Mouse (Mus musculus) liver, embryonic 12.5 days (tissue): ENCODE measurements around the gene Fbxw26. TPM values are rescaled to one million over a fixed set of nuclear protein-coding genes. Genes with fewer than 3 reads are reported as not detected.
"Not testable (repeated sequence)": the region's sequence is repeated elsewhere in the genome, so short reads cannot be mapped to it uniquely, and the experiment has no call there.

Source experiments
- ATAC-seq: fragments of 200-750 bp; cut with Nextera tagmentation; 2 replicates; pipeline ENCODE4 v1.8.0; 2017; ENCODE audit warnings: moderate number of reproducible peaks, mild to moderate bottlenecking, moderate library complexity
- H3K27ac ChIP-seq: fragments of 300-500 bp; sonication (generic); 2 replicates; pipeline ENCODE4 v1.5.1; 2016; ENCODE audit warnings: mild to moderate bottlenecking
- H3K27me3 ChIP-seq: fragments of 300-500 bp; sonication (generic); replicated peaks from 2 replicates; pipeline ENCODE4 v1.6.1; 2016; ENCODE audit warnings: mild to moderate bottlenecking, moderate library complexity
- H3K36me3 ChIP-seq: fragments of 300-500 bp; sonication (generic); 2 replicates; pipeline ENCODE4 v1.6.1; 2016; ENCODE audit warnings: mild to moderate bottlenecking, moderate library complexity
- H3K4me1 ChIP-seq: fragments of 300-500 bp; sonication (generic); 2 replicates; pipeline ENCODE4 v1.6.1; 2016
- H3K4me2 ChIP-seq: fragments of 300-500 bp; sonication (generic); 2 replicates; pipeline ENCODE4 v1.6.1; 2016; ENCODE audit warnings: mild to moderate bottlenecking, moderate library complexity
- H3K4me3 ChIP-seq: fragments of 300-500 bp; sonication (generic); 2 replicates; pipeline ENCODE4 v1.5.1; 2016; ENCODE audit warnings: mild to moderate bottlenecking, moderate library complexity
- H3K9ac ChIP-seq: fragments of 300-500 bp; sonication (generic); 2 replicates; pipeline ENCODE4 v1.6.1; 2016; ENCODE audit warnings: mild to moderate bottlenecking, moderate library complexity
- H3K9me3 ChIP-seq: fragments of 300-500 bp; sonication (generic); replicated peaks from 2 replicates; pipeline ENCODE4 v1.6.1; 2016; ENCODE audit warnings: mild to moderate bottlenecking, moderate library complexity
- WGBS: fragments of 180-500 bp; shearing (Covaris S2); methylation state at CpG from one replicate; pipeline ENCODE4 v1.1.7; 2016; ENCODE audit not compliant: insufficient replicate concordance; 5-methylcytosine and 5-hydroxymethylcytosine counted together
- polyA plus RNA-seq: library from polyadenylated mRNA; unstranded; fragments of >200 nt; fragmentation: Nextera tagmentation; extraction: Ambion mirVana; gene quantifications from 2 replicates; pipeline ENCODE4 v1.2.1, GENCODE M21; 2016

Fbxw26 gene
- polyA plus RNA-seq: 0.08 TPM in 1 of 2 replicates, not detected in the other

GRCm38 (mm10) chr9:109745989-109746388 is at the start of gene Fbxw26:
TSS of gene Fbxw26 (minus strand) at chr9:109746089.
- not testable (repeated sequence) for ATAC-seq, H3K9me3 ChIP-seq, H3K27ac ChIP-seq, H3K27me3 ChIP-seq, H3K9ac ChIP-seq, H3K4me1 ChIP-seq, H3K36me3 ChIP-seq, H3K4me3 ChIP-seq, H3K4me2 ChIP-seq
- 58% methylated on average over 3 of the region's 3 CpGs for WGBS

- no peak for ATAC-seq
- H3K27ac ChIP-seq: no peak overlapping the region
- no peak overlapping the region for H3K4me2 ChIP-seq
- WGBS: 63% methylated on average over 2 of the region's 2 CpGs
- no peaks in the 10 kb centered on the region for H3K4me1 ChIP-seq
- H3K36me3 ChIP-seq: no peaks in the 10 kb centered on the region
- H3K9me3 ChIP-seq: no peaks in the 10 kb centered on the region
- no peak overlapping the region for H3K9ac ChIP-seq
- no peak overlapping the region for H3K4me3 ChIP-seq
- no peaks in the 10 kb centered on the region for H3K27me3 ChIP-seq
Observed at GRCm38 (mm10) chr9:109795221-109795620, 49.3 kb upstream of the Fbxw26 start.

GRCm38 (mm10) chr9:109790570-109790969 is 44.7 kb upstream of the Fbxw26 start, which contains the start of gene Fbxw27:
TSS of gene Fbxw27 (minus strand) at chr9:109790670.
- H3K36me3 ChIP-seq, H3K4me2 ChIP-seq, H3K9me3 ChIP-seq, H3K4me3 ChIP-seq, H3K27me3 ChIP-seq, H3K27ac ChIP-seq, H3K4me1 ChIP-seq, H3K9ac ChIP-seq, ATAC-seq: not testable (repeated sequence)
- 66% methylated on average over 4 of the region's 4 CpGs for WGBS

GRCm38 (mm10) chr9:109766841-109767240 is 21.0 kb upstream of the Fbxw26 start:
- not testable (repeated sequence) for H3K36me3 ChIP-seq, H3K27ac ChIP-seq, H3K4me2 ChIP-seq, H3K9me3 ChIP-seq, H3K4me1 ChIP-seq, ATAC-seq, H3K9ac ChIP-seq, H3K4me3 ChIP-seq, H3K27me3 ChIP-seq
- WGBS: 46% methylated on average over 1 of the region's 1 CpGs

GRCm38 (mm10) chr9:109702600-109702999 is 43.3 kb downstream of the Fbxw26 start, which contains the start of gene Fbxw18:
TSS of gene Fbxw18 (minus strand) at chr9:109702700.
- H3K4me3 ChIP-seq, ATAC-seq, H3K4me1 ChIP-seq, H3K4me2 ChIP-seq, H3K36me3 ChIP-seq, H3K9ac ChIP-seq, H3K27me3 ChIP-seq, H3K27ac ChIP-seq, H3K9me3 ChIP-seq: not testable (repeated sequence)
- 58% methylated on average over 4 of the region's 4 CpGs for WGBS

GRCm38 (mm10) chr9:109685299-109685698 is 60.6 kb downstream of the Fbxw26 start:
- H3K27ac ChIP-seq: no peak overlapping the region
- WGBS: 5% methylated on average over 1 of the region's 1 CpGs
- H3K9ac ChIP-seq: no peak overlapping the region
- H3K9me3 ChIP-seq: no peaks in the 10 kb centered on the region
- H3K27me3 ChIP-seq: no peaks in the 10 kb centered on the region
- no peak overlapping the region for H3K4me2 ChIP-seq
- no peaks in the 10 kb centered on the region for H3K36me3 ChIP-seq
- no peak for ATAC-seq
- no peak overlapping the region for H3K4me3 ChIP-seq
- no peaks in the 10 kb centered on the region for H3K4me1 ChIP-seq

Other genes starting within 250 kb of the Fbxw26 start
- 0.13 TPM in 1 of 2 replicates, not detected in the other for gene Fbxw15, start 177.8 kb downstream of the Fbxw26 start, polyA plus RNA-seq
- gene Fbxw24, start 120.0 kb downstream of the Fbxw26 start, polyA plus RNA-seq: not detected in 2 replicates
- gene Fbxw25, start 81.4 kb downstream of the Fbxw26 start, polyA plus RNA-seq: not detected in 2 replicates
- 0.08 and 0.13 TPM in 2 replicates for gene Fbxw18, start 43.4 kb downstream of the Fbxw26 start, polyA plus RNA-seq
- not detected in 2 replicates for gene Fbxw27, start 44.6 kb upstream of the Fbxw26 start, polyA plus RNA-seq
- gene Spink8, start 66.2 kb upstream of the Fbxw26 start, polyA plus RNA-seq: not detected in 2 replicates
- gene Nme6, start 86.7 kb upstream of the Fbxw26 start, polyA plus RNA-seq: 59.0 and 61.2 TPM in 2 replicates
- 25.2 and 31.4 TPM in 2 replicates for gene Camp, start 103.5 kb upstream of the Fbxw26 start, polyA plus RNA-seq
- gene Cdc25a, start 129.5 kb upstream of the Fbxw26 start, polyA plus RNA-seq: 34.9 and 36.4 TPM in 2 replicates
- 18.6 and 19.1 TPM in 2 replicates for gene Map4, start 185.4 kb upstream of the Fbxw26 start, polyA plus RNA-seq